Mouse (Mus musculus) liver, embryonic 13.5 days (tissue): ENCODE results near the gene Pctp. TPM values are rescaled to one million over a fixed set of nuclear protein-coding genes. Genes with fewer than 3 reads are reported as not detected.

Experiments used
- ATAC-seq: fragments of 200-750 bp; cut with Nextera tagmentation; 2 replicates; pipeline ENCODE4 v1.8.0; 2017; ENCODE audit warnings: low read depth, mild to moderate bottlenecking, moderate number of reproducible peaks, moderate library complexity
- DNase-seq: peaks from one replicate; pipeline ENCODE4 v3.0.0; 2022
- H3K27ac ChIP-seq: fragments of 300-500 bp; sonication (generic); 2 replicates; pipeline ENCODE4 v1.5.1; 2015; ENCODE audit warnings: moderate library complexity, mild to moderate bottlenecking, inconsistent platforms
- H3K27me3 ChIP-seq: fragments of 300-500 bp; sonication (generic); 2 replicates; pipeline ENCODE4 v1.6.1; 2015; ENCODE audit warnings: mild to moderate bottlenecking, inconsistent platforms
- H3K36me3 ChIP-seq: fragments of 300-500 bp; sonication (generic); 2 replicates; pipeline ENCODE4 v1.6.1; 2015; ENCODE audit warnings: mild to moderate bottlenecking, inconsistent platforms
- H3K4me1 ChIP-seq: fragments of 300-500 bp; sonication (generic); replicated peaks from 2 replicates; pipeline ENCODE4 v1.6.1; 2015; ENCODE audit warnings: inconsistent platforms
- H3K4me2 ChIP-seq: fragments of 300-500 bp; sonication (generic); 2 replicates; pipeline ENCODE4 v1.6.1; 2015; ENCODE audit warnings: inconsistent platforms, mild to moderate bottlenecking, moderate library complexity
- H3K4me3 ChIP-seq: fragments of 300-500 bp; sonication (generic); replicated peaks from 2 replicates; pipeline ENCODE4 v1.5.1; 2015; ENCODE audit warnings: mild to moderate bottlenecking, inconsistent platforms
- H3K9ac ChIP-seq: fragments of 300-500 bp; sonication (generic); 2 replicates; pipeline ENCODE4 v1.6.1; 2015; ENCODE audit warnings: mild to moderate bottlenecking, inconsistent platforms
- H3K9me3 ChIP-seq: fragments of 300-500 bp; sonication (generic); replicated peaks from 2 replicates; pipeline ENCODE4 v1.6.1; 2016; ENCODE audit warnings: inconsistent platforms
- WGBS: fragments of 180-500 bp; shearing (Covaris S2); methylation state at CpG from one replicate; pipeline ENCODE4 v1.1.7; 2015; ENCODE audit not compliant: insufficient replicate concordance; 5-methylcytosine and 5-hydroxymethylcytosine counted together
- polyA plus RNA-seq: library from polyadenylated mRNA; unstranded; fragments of >200 nt; fragmentation: Nextera tagmentation; extraction: Ambion mirVana; gene quantifications from 2 replicates; pipeline ENCODE4 v1.2.1, GENCODE M21; 2015

The Pctp gene
- 10.9 and 12.4 TPM in 2 replicates for polyA plus RNA-seq

DNA sequence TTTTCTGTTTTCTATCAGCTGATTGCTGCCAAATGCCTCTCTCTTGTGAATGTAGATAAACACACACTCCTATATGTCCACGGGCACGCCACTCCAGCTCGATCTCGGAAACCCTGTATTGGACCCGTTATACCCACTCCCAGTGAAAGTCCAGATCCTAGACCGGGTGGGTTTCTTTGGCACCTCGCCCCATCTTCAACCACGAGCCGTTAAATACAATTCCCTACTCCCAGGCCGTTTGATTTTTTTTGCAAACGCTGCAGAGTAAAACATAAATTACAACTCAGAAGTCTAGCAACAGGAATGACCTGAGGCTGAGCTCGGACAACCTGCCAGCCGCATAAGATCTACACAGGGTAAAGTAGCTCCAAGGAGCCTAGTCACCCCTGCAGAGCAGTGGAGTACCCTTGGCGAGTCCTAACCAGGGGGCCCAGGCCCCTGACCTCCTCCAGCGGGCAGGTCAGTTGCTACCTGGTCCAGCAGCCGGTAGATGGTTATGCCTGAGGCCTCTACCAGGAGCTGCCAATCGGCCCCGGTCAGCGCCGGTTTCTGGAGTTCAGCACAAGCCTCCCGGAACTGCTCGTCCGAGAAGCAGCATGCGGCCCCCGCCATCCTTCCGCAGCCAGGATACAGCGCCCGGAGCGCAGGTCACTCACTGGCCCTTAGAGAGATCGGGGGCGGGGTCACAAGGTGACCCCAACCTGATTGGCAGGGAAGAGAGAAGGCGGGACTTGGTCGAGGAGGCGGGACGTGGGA, at the start of gene Pctp:
TSS of gene Pctp (minus strand) at position 664 of the 756 bp plus-strand sequence.
- WGBS: 6% methylated on average over 35 of the region's 35 CpGs
- ATAC-seq: peak; percentile 99
- H3K9ac ChIP-seq: peak within 1 kb of the TSS; percentile 77
- peak within 1 kb of the TSS; percentile 82 for H3K4me2 ChIP-seq
- DNase-seq: peak; percentile 79
- peaks cover 18% of the 10 kb centered on the region for H3K4me1 ChIP-seq
- no peaks in the 10 kb centered on the region for H3K9me3 ChIP-seq
- no peaks in the 10 kb centered on the region for H3K27me3 ChIP-seq
- H3K4me3 ChIP-seq: peak within 1 kb of the TSS; percentile 66
- no peak within 1 kb of the TSS; the same call in 1 of the 2 replicates for H3K27ac ChIP-seq
- H3K36me3 ChIP-seq: no peaks in the 10 kb centered on the region

DNA sequence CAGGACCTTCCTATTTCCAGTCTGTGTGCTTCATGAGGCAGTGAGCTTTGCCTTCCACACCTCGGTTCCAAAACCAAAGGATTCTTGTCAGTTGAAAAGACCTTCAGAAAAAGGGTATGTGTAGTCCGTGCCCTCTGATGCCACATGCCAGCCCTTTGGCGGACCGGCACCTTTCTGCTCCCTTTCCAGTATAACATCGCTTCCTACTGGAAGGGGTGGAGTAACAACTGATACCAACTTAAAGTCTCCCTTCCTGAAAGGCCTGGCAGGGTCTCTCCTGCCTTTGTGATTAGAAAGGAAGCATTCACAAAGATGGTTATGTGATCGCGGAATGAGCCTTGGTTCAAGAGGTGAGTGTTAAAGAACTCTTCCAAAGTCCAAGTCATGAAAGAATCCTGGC, 47.3 kb upstream of the Pctp start:
- Histone ChIP-seq H3K4me1 (no peaks in the 10 kb centered on the region), H3K4me3 (no peak overlapping the region), H3K27ac (no peak overlapping the region), H3K36me3 (no peaks in the 10 kb centered on the region), H3K9me3 (no peaks in the 10 kb centered on the region), H3K27me3 (no peaks in the 10 kb centered on the region), H3K9ac (no peak overlapping the region), H3K4me2 (no peak overlapping the region)
- DNase-seq (no peak), ATAC-seq (no peak)
- 77% methylated on average over 7 of the region's 7 CpGs for WGBS

DNA sequence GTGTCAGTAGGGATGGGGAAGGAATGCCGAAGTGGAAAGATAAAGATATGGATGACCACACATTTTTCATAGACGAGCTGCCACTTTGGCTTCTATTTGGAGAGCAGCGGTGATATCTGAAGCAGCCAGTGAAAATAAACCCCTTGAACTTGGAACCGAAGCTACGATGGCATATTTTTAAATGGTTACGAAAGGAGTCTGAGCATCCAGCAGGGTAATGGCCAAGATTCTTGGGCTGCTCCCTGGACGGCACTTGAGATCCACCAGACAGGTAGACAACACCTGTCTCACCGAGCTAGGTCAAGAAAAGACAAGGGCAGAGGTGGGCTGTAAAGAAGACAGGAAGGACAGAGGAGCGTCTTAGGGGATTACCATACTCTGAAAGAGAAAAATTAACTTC, 44.6 kb upstream of the Pctp start:
- H3K4me1 ChIP-seq: no peaks in the 10 kb centered on the region
- H3K27me3 ChIP-seq: no peaks in the 10 kb centered on the region
- DNase-seq (no peak), ATAC-seq (no peak)
- no peak overlapping the region for H3K4me2 ChIP-seq
- 66% methylated on average over 9 of the region's 9 CpGs for WGBS
- no peak overlapping the region for H3K4me3 ChIP-seq
- no peak overlapping the region for H3K27ac ChIP-seq
- H3K9me3 ChIP-seq: no peaks in the 10 kb centered on the region
- no peak overlapping the region for H3K9ac ChIP-seq
- H3K36me3 ChIP-seq: no peaks in the 10 kb centered on the region

- DNase-seq: no peak
- H3K27ac ChIP-seq: no peak overlapping the region
Observed at GRCm38 (mm10) chr11:90046211-90046610, 43.5 kb upstream of the Pctp start.

DNA sequence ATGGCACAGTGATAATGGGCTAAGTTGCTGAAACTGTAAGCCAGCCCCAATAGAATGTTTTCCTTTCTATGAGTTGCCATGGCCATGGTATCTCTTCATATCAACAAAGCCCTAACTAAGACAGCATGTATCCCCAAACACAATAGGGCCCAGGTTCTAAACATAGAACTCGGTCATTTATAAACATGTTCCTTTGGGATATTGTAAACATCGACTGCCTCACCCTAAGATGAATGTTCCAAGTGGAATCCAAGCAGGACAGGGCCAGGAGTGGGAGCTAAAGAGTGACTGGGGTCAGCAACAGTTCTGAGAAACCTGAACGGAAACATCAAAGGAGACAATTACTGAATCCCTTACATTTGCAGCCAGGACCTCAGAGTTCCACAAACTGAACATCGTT, 41.8 kb upstream of the Pctp start:
- no peak overlapping the region for H3K4me2 ChIP-seq
- DNase-seq (no peak), ATAC-seq (no peak)
- no peak overlapping the region for H3K27ac ChIP-seq
- WGBS: 63% methylated on average over 4 of the region's 4 CpGs
- no peaks in the 10 kb centered on the region for H3K36me3 ChIP-seq
- no peaks in the 10 kb centered on the region for H3K4me1 ChIP-seq
- H3K4me3 ChIP-seq: no peak overlapping the region
- no peaks in the 10 kb centered on the region for H3K27me3 ChIP-seq
- H3K9ac ChIP-seq: no peak overlapping the region
- no peaks in the 10 kb centered on the region for H3K9me3 ChIP-seq

More at GRCm38 (mm10) chr11:90046211-90046610, 43.5 kb upstream of the Pctp start:
- no peaks in the 10 kb centered on the region for H3K36me3 ChIP-seq
- H3K4me1 ChIP-seq: no peaks in the 10 kb centered on the region
- no peaks in the 10 kb centered on the region for H3K27me3 ChIP-seq
- H3K4me2 ChIP-seq: no peak overlapping the region
- WGBS: 34% methylated on average over 7 of the region's 7 CpGs
- no peak overlapping the region for H3K9ac ChIP-seq
- H3K4me3 ChIP-seq: no peak overlapping the region
- no peak for ATAC-seq
- H3K9me3 ChIP-seq: no peaks in the 10 kb centered on the region

DNA sequence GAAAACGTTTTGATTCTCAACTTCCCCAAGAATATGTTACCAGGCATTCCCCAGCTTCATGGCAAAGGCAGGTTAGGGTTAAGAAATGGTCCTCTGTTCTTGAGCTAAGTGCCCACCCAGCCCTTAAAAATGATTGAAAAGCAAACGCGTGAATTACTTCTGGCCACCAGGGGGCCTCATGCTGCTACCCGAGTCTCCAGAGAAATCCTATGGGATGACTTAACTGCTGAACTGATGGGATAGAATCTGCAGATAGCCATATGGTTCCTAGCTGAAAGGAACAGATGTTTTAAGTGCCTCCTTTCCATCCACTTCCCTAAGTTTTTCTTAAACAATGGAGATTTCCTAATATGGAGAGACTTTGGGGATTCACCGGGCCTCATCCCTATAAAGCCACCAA, 35.3 kb upstream of the Pctp start:
- Histone ChIP-seq H3K9me3 (no peaks in the 10 kb centered on the region), H3K36me3 (no peaks in the 10 kb centered on the region), H3K9ac (no peak overlapping the region), H3K4me2 (no peak overlapping the region), H3K27ac (no peak overlapping the region), H3K4me3 (no peak overlapping the region), H3K4me1 (no peaks in the 10 kb centered on the region), H3K27me3 (no peaks in the 10 kb centered on the region)
- DNase-seq (no peak), ATAC-seq (no peak)
- WGBS: 22% methylated on average over 5 of the region's 5 CpGs

- Histone ChIP-seq H3K36me3 (no peaks in the 10 kb centered on the region), H3K4me1 (no peaks in the 10 kb centered on the region), H3K27ac (no peak overlapping the region), H3K4me3 (no peak overlapping the region), H3K4me2 (no peak overlapping the region), H3K9me3 (no peaks in the 10 kb centered on the region), H3K9ac (no peak overlapping the region), H3K27me3 (peaks cover 13% of the 10 kb centered on the region)
- DNase-seq: no peak
- whole genome bisulfite sequencing: 61% methylated on average over 4 of the region's 4 CpGs
- ATAC-seq: no peak
Observed at GRCm38 (mm10) chr11:90036416-90036815, 33.7 kb upstream of the Pctp start.

GRCm38 (mm10) chr11:90035532-90035931, 32.8 kb upstream of the Pctp start:
- no peak for ATAC-seq
- 73% methylated on average over 14 of the region's 14 CpGs for WGBS
- no peak overlapping the region for H3K27ac ChIP-seq

GRCm38 (mm10) chr11:90034646-90035045, 32.0 kb upstream of the Pctp start:
- H3K27me3 ChIP-seq: peaks cover 28% of the 10 kb centered on the region
- DNase-seq (no peak), ATAC-seq (no peak)
- H3K4me1 ChIP-seq: no peaks in the 10 kb centered on the region
- no peak overlapping the region for H3K27ac ChIP-seq
- H3K4me3 ChIP-seq: no peak overlapping the region
- no peak overlapping the region for H3K9ac ChIP-seq
- WGBS: 72% methylated on average over 12 of the region's 12 CpGs
- no peaks in the 10 kb centered on the region for H3K9me3 ChIP-seq
- no peaks in the 10 kb centered on the region for H3K36me3 ChIP-seq
- H3K4me2 ChIP-seq: no peak overlapping the region

More at GRCm38 (mm10) chr11:90035532-90035931, 32.8 kb upstream of the Pctp start:
- Histone ChIP-seq H3K4me2 (no peak overlapping the region), H3K9ac (no peak overlapping the region), H3K4me3 (no peak overlapping the region), H3K4me1 (no peaks in the 10 kb centered on the region), H3K27me3 (peaks cover 22% of the 10 kb centered on the region), H3K36me3 (no peaks in the 10 kb centered on the region), H3K9me3 (no peaks in the 10 kb centered on the region)
- DNase-seq: no peak

DNA sequence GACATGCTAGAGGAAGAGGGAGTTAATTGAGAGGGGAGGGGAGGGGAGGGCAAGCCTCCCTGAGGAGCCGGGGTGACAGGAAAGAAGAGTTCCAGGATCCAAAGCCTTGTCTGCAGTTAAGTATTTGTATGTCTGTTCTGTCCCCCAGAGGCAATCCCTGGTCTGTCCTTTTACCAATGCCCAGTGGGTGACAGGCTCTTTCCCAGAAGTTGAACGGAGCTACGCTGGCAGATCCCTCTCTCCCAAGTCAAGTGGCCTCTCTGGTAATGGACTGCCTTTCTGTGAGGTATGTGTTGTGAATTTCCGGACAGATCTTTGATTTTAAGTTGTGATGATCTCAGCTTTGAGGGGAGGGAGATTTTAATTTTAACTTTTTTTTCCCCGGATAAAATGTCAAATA, 30.7 kb upstream of the Pctp start:
- Histone ChIP-seq H3K4me2 (no peak overlapping the region), H3K9me3 (no peaks in the 10 kb centered on the region), H3K4me3 (no peak overlapping the region), H3K27me3 (peaks cover 31% of the 10 kb centered on the region), H3K4me1 (no peaks in the 10 kb centered on the region), H3K36me3 (no peaks in the 10 kb centered on the region), H3K9ac (no peak overlapping the region), H3K27ac (no peak overlapping the region)
- DNase-seq: no peak
- 46% methylated on average over 5 of the region's 5 CpGs for WGBS
- ATAC-seq: no peak

DNA sequence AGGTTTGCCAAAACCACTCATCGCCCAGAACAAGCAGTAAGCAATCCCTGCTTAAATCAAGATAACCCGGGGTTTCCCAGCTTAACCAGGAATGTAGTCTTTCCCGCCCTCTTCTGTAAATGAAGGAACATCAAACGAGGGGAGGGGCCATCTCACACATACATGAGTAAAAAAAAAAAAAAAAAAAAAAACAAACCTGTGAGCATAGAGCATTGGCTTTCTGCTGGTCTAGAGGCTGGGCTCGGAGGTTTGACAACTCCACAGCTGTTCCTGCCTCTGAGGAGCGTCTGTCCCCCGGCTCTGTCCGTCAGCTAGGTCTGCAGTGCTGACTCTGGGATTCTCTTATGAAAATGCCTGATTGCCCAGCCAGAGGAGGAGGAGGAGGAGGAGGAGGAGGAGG, 30.1 kb upstream of the Pctp start:
- WGBS: 17% methylated on average over 8 of the region's 8 CpGs
- no peak overlapping the region for H3K4me2 ChIP-seq
- ATAC-seq (no peak), DNase-seq (no peak)
- no peak overlapping the region for H3K4me3 ChIP-seq
- H3K9ac ChIP-seq: no peak overlapping the region
- no peaks in the 10 kb centered on the region for H3K4me1 ChIP-seq
- no peaks in the 10 kb centered on the region for H3K36me3 ChIP-seq
- H3K27ac ChIP-seq: no peak overlapping the region
- no peaks in the 10 kb centered on the region for H3K9me3 ChIP-seq
- peaks cover 31% of the 10 kb centered on the region for H3K27me3 ChIP-seq

GRCm38 (mm10) chr11:90031076-90031475, 28.4 kb upstream of the Pctp start:
- Histone ChIP-seq H3K4me1 (no peaks in the 10 kb centered on the region), H3K36me3 (no peaks in the 10 kb centered on the region), H3K4me2 (peak overlapping the region; percentile 20), H3K27me3 (peaks cover 31% of the 10 kb centered on the region), H3K9ac (no peak overlapping the region), H3K9me3 (no peaks in the 10 kb centered on the region), H3K4me3 (0 out of 2 replicates have a peak overlapping the region, but pooled peaks have one; percentile 9), H3K27ac (no peak overlapping the region)
- WGBS: 39% methylated on average over 7 of the region's 7 CpGs
- ATAC-seq: no peak
- DNase-seq: no peak
